Mouse (Mus musculus): Measurements from ENCODE around the gene Dvl1.

The Dvl1 gene

DNA sequence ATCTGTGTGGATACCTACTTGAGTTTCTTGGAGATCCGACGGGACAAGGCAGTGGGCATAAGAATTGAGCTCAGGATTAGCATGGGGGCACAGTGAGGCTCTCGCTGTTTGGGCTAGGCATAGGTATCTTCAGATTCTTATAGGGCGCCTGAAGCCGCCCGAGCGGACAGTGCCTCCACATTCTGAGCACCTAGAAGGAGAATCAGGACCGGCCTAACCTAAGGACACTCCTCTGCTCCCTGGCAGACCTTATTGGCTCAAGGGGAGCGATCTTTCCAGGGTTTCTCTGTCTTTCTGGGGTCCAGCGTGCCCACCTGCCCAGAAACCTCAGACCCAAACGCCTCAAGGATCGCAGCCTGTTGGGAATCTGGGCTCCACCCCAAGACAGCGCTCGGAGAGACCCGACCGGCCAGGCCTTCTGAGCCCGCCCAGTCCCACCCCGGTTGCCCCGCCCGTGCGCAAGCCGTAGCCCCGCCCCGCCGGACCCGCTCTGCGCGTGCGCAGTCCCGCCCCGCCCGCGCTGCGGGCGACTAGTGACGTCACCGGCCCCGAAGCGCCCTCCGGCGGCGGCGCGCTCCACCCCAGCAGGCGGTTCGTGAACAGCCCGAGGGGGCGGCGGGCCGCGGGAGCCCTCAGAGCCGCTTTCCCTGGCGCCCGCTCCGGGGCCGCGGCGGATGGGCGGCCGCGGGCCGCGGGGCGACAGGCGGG lies at the start of gene Dvl1:
Dvl1 (plus strand) TSS at position 532 of the 708 bp plus-strand sequence.
- peak; percentile 84 to 93 for DNase-seq (ENCODE audit: low spot score in 2 of 2)

DNA sequence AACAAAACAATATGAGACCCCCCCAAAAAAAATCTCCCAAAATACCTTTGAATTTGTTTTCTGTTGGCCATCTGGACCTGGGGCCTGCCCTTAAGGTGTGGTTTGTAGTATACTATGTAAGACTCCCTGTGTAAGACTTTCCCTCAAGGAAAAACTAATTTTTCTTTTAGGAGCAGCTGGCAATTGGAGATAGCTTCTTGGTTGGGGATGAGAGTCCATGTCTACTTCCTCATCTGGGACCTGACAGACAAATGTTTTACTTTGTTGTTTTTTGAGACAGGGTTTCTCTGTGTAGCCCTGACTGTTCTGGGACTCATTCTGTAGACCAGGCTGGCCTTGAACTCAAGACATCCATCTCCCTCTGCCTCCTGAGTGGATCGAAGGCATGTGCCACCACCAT lies 45.1 kb upstream of the Dvl1 start:
- DNase-seq (ENCODE audit: low spot score in 2 of 2), result no peak

DNA sequence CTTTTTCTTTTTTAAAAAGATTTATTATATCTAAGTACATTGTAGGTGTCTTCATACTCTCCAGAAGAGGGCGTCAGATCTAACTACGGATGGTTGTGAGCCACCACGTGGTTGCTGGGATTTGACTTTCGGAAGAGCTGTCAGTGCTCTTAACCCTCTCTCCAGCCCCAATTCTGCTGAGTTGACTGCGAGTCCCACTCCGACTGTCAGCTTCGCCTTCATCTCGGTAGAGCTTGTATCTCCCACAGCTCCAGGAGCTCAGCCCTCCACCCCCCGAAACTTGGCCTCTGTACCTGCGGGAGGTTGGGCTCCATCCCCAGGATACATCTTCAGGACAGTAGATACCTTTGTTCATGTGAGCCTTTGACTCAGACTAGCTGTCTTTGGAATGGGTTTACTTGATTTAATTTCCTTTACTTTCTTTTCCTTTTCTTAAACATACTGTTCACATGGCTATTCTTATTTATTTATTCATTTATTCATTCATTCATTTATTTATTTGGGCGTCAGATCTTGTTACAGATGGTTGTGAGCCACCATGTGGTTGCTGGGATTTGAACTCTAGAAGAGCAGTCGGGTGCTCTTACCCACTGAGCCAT lies 44.4 kb upstream of the Dvl1 start, which contains the start of gene Mrpl20:
Mrpl20 (plus strand) TSS at position 138 of the 599 bp plus-strand sequence.
- no peak for DNase-seq (ENCODE audit: low spot score in 2 of 2)

DNA sequence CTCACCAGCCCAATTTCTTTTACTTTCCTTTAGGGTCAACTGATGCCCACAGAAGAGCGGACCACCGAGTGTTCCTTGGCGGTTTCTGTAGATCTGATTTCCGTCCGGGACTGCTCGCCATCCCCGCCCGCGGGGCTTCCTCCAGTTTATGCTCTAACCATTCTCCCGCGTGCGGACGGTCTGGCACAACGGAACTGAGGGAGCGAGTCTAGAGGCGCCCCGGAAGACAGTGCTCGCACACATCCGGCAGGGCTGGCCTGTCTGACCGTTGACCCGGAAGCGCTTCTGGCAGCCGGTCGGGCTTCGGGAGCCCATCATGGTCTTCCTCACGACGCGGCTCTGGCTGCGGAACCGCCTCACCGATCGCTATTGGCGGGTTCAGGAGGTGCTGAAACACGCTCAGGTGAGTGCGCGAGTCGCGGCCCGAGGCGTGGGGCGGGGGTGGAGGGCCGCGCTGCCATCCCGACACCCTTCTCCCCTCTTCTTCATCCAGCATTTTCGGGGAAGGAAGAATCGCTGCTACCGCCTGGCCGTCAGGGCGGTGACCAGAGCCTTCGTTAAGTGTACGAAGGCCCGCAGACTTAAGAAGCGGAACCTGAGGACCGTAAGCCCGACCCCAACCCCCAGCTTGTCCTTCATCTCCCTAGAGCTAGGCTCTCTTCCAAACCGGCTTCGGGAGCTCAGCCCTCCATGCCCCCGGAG lies 43.7 kb upstream of the Dvl1 start:
- peak; percentile 94 to 96 for DNase-seq (ENCODE audit: low spot score in 2 of 2)

DNA sequence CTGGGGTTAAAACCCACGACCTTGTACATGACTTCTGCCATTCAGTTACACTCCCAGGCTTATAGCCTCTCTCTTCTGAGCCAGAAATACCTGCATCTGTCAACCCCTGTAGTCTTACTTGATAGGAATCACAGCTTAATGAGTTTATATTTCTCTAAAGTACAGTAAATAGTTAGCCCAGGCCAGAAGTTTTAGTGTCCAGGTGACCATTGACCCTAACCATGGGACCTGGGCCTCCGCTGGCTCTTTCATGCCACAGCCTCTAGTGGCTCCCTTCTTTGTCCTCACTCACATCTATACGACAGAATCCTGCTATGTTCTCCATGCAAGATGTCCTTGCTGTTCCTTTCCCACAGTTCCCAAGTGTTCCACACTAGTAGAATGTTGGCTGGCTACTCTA lies 39.4 kb upstream of the Dvl1 start:
- DNase-seq (ENCODE audit: low spot score in 2 of 2), result no peak

DNA sequence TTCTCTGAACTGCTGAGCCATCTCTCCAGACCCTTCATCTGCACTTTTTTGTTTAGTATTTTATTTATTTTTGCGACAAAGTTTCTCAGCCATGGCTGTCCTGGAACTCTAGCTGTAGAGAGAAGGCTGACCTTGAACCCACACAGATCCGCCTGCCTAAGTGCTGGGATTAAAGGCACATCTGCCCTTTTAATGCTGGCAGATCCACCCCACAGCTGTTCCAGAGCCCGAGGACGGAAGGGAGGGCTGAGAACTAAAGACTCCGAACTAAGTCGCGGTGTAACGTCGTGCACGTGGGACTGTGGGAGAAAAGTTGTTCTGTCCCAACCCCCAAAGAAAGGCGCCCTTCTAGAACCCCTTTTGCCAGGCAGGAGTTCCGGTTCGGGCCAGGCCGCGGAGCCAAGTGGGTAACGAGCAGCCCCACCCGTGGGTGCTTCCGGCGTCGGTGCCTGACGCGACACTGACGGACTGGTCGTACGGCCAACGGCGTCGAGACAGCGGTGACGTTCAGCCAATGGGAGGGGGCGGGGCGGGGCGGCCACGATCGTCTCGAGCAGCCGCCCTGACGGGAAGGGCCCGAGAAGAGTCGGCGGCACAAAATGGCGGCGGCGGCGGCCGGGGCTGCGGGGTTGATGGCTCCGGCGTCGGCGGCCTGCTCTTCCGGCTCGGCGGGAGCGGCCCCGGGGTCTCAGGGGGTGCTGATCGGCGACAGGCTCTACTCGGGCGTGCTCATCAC lies 35.1 kb upstream of the Dvl1 start, which contains the start of gene Ccnl2:
Ccnl2 (plus strand) TSS at position 561 of the 736 bp plus-strand sequence.
- peak; percentile 71 to 84 for DNase-seq (ENCODE audit: low spot score in 2 of 2)

DNA sequence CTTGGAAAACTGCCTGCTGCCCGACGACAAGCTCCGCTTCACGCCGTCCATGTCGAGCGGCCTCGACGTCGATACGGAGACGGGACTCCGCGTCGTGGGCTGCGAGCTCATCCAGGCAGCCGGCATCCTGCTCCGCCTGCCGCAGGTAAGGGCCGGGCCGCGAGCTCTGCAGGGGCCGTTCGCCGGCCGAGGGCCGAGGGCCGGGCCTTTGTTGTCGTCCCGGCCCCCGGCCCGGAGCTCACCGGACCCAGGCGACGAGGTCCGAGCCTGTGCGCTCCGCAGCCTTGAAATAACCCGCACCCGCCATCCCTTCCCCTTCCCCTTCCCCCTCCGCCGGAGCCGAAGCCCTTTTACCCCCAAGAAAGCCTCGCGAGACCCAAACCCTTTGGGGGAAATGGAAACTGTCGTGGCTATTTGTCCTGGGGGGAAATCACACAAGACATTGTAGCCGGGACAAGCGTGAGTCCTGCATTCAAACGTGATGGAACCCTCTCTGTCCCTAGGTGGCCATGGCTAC lies 34.5 kb upstream of the Dvl1 start:
- DNase-seq (ENCODE audit: low spot score in 2 of 2), result no peak

DNA sequence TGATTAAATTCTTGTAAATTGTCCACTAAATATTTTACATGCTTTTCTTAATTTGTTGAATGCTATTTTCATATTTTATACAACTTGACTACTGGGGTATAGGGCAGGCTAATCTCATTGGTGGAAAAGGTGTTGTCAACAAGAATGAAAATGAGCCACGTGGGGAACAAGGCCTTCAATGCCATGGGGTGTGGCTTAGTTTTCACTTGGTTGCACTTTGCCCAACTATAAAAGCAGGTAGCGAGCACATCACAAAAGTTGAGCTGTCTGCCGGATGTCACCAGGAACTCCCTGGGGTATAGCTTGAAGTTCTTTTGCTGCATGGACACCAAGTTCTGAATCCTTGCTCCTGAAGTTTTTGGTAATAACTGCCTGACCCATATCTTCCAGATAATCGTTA lies 29.7 kb upstream of the Dvl1 start:
- DNase-seq (ENCODE audit: low spot score in 2 of 2), result no peak

DNA sequence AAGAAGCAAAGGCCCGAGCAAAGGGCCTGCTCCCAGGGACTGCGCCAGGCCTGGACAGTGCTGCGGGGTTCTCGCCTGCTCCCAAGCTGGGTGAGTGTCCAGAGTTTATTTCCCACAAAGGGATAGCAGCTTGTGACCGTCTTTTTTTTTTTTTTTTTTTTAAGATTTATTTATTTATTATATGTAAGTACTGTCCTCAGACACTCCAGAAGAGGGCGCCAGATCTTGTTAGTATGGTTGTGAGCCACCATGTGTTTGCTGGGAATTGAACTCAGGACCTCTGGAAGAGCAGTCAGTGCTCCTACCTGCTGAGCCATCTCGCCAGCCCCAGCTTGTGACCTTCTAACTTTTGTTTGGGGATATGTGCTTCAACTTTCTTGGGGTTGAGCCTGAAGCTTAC lies 26.2 kb upstream of the Dvl1 start:
- no peak for DNase-seq (ENCODE audit: low spot score in 2 of 2)

DNA sequence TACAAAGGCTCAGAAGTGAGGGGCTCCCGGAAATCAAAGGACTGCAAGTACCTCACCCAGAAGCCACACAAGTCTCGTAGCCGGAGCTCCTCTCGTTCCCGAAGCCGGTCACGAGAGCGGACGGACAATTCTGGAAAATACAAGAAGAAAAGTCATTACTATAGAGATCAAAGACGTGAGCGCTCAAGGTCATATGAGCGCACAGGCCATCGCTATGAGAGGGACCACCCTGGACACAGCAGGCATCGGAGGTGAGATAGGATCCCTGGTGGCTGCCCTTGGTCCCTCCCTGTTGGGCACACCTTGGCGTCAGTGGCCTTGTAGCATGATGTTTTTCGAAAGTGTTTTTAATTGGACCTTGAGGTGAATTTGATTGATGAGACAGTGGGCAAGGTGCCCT lies 23.8 kb upstream of the Dvl1 start:
- no peak for DNase-seq (ENCODE audit: low spot score in 2 of 2)

DNA sequence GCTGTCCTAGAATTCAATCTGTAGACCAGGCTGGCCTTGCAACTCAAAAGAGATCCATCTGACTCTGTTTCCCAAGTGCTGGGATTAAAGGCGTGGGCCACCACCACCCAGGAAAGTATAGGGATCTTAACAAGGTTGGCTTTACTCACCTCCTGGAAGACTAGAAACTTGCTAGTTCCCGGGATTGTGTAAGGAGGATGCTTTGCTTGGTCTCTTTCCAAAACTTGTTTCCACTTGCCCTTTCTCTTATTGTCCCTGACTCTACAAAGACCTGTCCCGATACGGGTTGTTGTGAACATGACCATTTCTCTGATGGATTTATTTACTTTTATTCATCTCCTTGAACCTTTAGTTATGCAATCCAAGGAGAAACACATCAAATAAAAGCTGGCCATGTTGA lies 17.3 kb upstream of the Dvl1 start:
- DNase-seq (ENCODE audit: low spot score in 2 of 2), result no peak

DNA sequence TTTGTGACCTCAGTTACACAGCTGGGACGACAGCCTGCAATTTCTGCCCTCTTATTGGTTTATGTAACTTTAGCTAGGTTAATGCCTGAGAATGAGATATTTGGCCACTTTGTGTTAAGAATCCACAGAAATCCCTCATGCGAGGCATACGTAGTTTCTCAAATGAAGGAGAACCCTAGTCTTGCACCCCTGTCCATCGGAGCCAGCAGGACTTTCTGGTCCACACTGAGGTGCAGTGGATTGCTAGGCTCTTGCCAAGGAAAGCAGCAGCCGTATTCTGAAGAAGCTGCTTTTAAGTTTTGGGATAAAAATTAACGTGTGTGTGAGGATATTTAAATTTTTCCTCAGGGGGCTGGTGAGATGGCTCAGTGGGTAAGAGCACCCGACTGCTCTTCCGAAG lies 16.6 kb upstream of the Dvl1 start:
- DNase-seq (ENCODE audit: low spot score in 2 of 2), result no peak

DNA sequence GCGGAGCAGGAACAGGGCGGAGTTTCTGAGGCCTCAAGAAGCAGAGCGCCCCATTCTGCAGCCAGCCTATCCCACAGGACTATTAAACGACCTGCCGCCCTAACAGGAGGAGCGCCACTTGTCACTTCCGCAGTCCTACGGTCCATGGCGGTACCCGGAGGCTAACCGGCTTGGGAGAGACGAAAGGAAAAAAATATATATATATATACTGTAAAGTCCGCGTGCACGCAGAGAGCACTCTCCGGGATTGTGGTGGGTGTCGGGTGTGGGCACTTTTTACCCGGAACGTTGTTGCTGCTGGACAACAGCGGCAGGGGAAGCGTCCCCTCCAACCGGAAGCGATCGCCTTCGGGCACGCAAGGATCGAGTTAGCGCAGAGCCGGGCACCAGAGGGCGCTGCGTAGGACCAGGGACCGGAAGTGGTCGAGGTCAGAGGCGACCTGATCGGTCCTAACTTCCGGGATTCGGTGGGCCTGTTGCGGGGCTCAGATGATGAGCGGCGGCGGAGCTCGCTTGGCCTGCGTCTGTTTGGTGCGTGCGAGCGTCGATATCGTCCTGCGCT lies 15.9 kb upstream of the Dvl1 start, which contains the start of gene Aurkaip1:
Aurkaip1 (plus strand) TSS at position 68 of the 562 bp plus-strand sequence.
- DNase-seq (ENCODE audit: low spot score in 2 of 2), result peak; percentile 95

DNA sequence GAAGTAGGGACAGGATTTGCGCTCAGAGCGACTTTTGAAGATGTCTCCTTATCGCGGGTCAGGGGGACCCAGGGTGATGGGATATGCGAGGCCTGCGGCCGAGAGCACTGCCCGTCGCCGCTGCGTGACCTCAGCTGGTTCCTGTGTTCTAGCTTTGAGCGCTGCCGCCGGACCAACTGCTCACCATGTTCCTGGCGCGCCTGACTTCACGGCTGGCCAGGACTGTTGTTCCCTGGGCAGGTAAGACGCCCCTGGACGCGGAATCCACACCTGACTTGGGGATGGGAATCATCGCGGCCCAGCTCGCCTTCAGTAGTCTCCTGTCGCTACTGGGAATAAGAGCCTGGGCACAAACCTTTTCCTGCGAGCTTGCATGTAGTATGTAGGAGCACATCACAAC lies 15.4 kb upstream of the Dvl1 start:
- DNase-seq (ENCODE audit: low spot score in 2 of 2), result no peak

DNA sequence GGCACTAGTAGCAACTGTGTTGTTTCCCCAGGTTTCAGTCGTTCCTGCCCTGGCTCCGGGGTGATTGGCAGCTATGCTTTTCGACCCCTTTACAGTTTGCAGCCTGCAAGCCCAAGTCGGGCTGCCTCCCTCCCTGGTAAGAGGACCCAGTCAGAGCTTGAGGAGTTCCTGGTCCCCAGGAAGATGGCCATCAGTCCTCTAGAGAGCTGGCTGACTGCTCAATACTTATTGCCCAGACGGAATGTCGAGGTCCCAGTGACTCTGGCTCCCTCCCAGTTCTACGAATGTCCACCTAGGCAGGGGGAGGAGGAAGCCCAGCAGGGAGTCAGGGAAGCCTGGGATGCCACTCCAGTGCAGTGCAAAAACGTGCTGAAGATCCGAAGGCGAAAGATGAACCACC lies 14.9 kb upstream of the Dvl1 start:
- no peak for DNase-seq (ENCODE audit: low spot score in 2 of 2)

DNA sequence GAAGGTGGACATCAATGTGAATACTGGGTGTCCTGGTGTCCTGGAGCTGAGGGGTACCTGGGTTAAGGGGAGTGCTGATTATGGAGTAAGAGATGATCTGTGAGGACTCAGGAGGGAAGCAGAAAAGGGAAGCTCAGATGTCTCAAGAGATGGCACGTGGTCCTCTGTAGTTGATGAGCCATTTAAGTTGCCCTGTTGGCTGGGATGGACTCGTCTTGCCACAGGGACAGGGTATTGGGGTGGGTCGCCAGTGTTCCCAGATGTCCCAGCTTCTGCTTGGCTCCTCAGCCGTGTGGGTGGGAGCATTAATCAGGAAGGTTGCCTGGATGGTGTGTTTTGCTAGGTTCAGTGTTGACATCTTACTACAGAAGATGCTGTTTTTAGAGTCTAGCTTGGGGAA lies 14.0 kb upstream of the Dvl1 start:
- no peak for DNase-seq (ENCODE audit: low spot score in 2 of 2)

DNA sequence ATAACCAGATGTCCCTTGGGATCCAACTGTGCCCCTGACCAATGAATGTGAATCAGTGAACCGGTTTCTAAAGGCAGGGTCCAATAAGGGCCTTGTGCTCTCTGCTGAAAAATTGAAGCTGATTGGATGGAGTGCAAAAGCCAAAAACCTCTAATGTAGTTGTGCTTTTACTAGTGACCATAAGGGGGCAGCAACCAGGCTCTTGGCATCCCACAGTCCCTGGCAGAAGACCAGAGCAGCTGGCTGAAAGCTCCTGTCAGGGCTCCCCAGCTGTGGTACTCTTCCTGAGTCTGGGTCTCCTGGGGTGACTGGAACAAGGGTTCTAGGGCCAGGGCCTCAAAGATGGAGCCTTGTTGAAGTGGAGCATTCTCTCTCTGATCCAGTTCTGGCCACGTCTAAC lies 13.4 kb upstream of the Dvl1 start:
- DNase-seq (ENCODE audit: low spot score in 2 of 2), result peak; percentile 37 to 65

DNA sequence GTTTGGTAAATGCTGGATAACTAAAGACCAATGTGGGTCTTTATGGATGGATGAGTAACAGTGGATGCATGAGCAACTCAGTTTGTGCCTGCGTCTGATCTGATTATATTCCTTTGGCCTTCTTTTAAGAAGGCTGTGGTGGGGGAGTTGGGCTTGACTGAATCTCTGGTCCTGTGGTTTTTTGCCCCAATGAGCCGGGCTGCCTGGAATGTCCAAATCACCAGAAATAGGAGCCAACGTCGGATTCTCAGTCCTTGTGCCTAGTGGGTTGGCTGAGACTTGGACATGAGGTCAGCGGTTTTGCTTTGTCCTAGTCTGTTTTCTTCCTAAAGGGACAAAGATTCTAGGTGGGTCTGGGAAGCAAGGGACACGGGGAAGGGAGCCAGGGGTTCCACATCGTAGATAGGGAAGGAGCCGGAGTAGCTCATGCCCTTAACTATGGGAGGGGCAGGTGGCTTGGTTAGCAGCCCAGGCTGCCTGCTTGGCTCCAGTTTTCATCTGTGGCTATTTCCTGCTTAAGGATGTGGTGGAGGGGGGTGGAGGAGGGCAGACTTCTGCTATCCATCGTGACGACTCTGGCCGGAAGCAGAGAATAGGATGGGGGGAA lies 9.7 kb upstream of the Dvl1 start:
- no peak for DNase-seq (ENCODE audit: low spot score in 2 of 2)

DNA sequence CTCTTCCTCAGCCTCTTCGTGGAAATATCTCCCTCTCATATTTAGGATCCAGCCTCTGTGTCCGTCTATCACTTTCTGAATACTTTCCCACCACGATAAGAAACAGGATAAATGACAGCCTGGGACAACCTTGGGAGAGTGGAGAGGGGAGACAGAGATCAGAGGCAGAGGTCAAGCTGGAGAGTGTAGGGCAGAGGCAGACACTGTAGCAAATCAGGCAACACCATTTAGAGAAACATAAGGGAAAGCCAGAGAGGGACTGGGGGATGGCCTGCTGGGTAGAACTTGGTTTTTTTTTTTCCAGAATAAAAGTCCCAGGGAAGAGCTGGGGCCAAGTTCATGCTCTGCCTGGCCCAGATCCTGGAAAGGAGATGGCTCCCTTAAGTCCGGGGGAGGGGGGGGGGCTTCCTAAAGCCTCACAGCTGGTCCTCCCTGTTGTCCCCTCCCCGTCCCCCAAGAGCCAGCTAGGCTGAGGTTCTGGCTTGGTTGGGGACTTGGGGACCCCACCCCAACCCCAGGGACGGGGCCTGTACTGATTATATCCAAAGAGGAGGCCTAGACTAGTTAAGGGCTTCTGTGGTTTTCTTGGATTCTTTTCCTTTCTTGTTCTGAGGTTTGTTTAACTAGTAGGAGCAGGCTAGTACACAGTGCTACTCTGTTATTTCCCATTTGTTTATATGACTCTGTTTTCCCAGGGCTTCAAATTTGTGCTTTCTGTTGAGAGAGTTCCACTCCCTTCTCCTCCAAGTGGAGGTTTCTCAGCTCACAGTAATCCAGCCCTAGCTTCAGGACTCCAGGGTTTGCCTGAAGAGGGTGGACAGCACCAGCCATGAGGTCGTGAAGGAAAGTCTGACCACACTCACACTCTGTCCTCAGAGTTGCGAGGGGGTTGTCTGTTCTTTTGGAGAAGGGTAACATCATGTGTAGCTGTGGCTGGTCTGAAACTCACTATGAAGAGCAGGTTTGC lies 8.7 kb upstream of the Dvl1 start:
- DNase-seq (ENCODE audit: low spot score in 2 of 2), result no peak

DNA sequence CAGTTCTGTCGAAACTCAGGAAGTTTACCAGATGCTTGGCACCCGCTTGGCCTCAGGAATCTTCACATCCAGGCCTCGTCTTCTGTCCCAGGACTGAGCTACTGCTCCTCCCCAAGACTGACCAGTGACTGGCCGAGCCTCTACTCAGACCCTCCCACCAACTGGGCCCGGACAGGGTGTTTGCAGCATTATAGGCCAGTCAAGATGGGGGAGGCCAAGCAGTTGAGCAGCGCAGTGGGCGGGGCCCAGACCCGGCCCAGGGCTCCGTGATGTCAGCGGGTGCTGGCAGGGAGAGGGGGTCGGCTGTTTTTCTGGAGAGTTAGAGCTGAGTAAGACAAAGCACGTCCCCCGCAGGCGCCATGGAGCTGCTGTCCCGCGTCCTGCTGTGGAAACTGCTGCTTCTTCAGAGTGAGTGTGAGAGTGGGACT lies 7.7 kb upstream of the Dvl1 start, which contains the start of gene Mxra8:
Mxra8 (plus strand) TSS at position 198 of the 428 bp plus-strand sequence.
- no peak for DNase-seq (ENCODE audit: low spot score in 2 of 2)
